Mouse (Mus musculus): ENCODE measurements at regions not wholly inside any gene's neighbourhood (a gene's known extent, or its start where the extent isn't known, plus 50 kb on each side); places are given as distances from the start of the nearest gene placed in this dataset.

DNA sequence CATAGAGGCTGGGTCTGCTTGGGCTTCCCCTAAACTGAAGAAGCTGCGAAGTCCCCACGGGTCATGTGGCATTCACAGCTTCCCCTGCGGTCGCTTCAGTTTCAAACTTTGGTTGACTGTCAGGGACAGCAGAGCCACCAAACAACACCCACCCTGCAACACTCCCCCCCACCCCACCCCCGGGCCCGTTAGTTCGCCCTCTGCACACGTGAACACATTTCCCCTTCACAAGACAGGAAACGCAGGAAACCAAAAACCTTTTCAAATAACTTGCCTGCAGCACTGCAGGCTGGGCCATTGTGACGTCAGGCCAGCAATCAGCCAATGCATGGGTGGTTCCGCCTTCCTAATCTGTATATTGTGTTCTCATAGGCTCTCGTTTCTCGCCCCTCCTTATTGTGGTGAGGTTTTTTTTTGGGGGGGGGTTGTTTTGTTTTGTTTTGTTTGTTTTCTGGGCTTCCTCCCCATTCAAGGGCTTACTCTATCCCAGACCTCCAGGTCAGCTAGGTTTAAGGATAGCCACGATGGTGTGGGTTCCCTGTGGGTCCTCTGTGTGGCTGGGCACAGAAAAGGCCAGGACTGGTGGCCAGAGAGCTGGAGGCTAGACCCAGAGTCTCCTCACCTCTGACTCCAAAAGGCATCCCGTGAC, 82.2 kb upstream of the Med13l start:
- ChIA-PET CTCF (interaction anchor here in 3 of 4 experiments (0.6 to 2.0 kb wide), 3 partner anchors 42 to 637 kb away, joined by 3 to 8 read pairs (median 3); no protein-coding TSS in a partner anchor), POLR2A (interaction anchor here (0.6 to 8.6 kb wide), 31 partner anchors 8 to 110 kb away, joined by 3 to 79 read pairs (median 5); no protein-coding TSS in a partner anchor)

DNA sequence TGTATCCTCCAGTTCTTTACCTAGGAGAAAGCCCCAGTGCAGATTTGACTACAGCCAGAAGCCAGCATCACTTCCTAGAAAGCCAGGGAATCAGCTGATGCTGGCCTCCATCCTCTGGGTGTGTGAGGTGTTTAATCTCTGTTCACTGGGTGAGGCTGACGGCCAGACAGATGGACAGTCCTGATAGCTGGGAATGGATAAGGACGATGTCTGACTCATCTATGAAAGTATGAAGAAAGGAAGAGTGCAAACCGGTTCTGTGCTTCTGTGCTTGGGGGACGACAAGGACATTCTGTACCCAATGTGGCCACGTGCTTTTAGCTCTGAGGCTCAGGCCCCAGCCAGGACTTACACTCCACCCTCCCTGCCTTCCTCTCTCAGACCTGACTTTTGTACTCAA, 80.5 kb upstream of the Med13l start:
- CTCF ChIA-PET = interaction anchor here in 1 of 4 experiments (0.7 kb wide), 1 partner anchor 88 kb away, joined by 3 read pairs; no protein-coding TSS in a partner anchor
- POLR2A ChIA-PET = interaction anchor here in 3 of 4 experiments (0.6 to 8.6 kb wide), 13 partner anchors 10 to 815 kb away, joined by 3 to 79 read pairs (median 10); no protein-coding TSS in a partner anchor

DNA sequence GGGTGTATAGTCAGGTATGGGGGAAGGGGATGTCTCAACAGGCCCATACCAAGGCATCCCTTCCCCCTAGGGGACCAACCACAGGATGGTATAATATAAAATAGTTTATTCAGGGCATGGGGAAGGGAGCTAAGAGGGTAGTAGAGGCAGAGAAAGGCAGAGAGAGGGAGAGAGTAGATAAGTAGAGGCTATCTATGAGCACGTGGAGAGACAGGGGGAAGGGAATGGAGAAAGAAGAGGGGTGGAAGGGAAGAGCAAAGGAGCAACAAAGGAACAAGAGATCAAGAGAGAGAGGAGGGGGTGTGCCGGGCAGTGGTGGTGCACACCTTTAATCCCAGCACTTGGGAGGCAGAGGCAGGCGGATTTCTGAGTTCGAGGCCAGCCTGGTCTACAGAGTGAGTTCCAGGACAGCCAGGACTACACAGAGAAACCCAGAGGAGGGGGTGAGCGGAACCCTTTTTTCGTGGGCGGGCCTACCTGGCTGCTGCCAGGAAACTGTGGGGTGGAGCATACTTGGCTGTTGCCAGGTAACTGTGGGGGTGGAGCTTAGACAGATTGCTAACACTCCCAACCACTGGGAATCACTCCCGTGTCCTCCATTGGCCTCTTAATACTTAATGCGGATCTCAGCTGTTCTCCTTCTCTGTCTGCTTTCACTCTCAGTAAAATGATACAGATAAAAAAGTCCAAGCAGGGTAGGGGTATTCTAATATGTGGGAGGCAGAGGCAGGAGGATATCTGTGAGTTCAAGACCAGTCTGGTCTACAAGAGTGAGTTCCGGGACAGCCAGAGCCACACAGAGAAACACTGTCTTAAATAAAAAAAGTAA, 79.3 kb upstream of the Med13l start:
- POLR2A ChIA-PET = interaction anchor here (0.5 to 8.6 kb wide), 42 partner anchors 8 to 1260 kb away, joined by 3 to 79 read pairs (median 5); no protein-coding TSS in a partner anchor
- CTCF ChIA-PET = interaction anchor here in 2 of 4 experiments (0.7 to 0.9 kb wide), 3 partner anchors 46 to 1665 kb away, joined by 4 to 8 read pairs (median 5); no protein-coding TSS in a partner anchor

DNA sequence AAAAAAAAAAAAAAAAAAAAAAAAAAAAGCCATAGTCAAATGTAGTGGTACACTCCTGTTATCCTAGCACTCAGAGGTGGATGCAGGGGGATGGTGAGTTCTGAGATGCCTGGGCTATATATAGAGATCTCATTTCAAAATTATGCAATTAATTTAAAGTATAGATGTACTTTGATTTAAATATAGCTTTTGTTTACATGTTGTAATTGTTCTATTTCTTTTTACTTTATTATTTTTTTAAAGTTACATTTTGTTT, 78.8 kb upstream of the Med13l start:
- CTCF ChIA-PET = interaction anchor here in 2 of 4 experiments (0.7 to 0.9 kb wide), 3 partner anchors 47 to 1664 kb away, joined by 4 to 8 read pairs (median 5); no protein-coding TSS in a partner anchor
- POLR2A ChIA-PET = interaction anchor here (0.6 to 8.6 kb wide), 28 partner anchors 9 to 1260 kb away, joined by 3 to 79 read pairs (median 5); no protein-coding TSS in a partner anchor

DNA sequence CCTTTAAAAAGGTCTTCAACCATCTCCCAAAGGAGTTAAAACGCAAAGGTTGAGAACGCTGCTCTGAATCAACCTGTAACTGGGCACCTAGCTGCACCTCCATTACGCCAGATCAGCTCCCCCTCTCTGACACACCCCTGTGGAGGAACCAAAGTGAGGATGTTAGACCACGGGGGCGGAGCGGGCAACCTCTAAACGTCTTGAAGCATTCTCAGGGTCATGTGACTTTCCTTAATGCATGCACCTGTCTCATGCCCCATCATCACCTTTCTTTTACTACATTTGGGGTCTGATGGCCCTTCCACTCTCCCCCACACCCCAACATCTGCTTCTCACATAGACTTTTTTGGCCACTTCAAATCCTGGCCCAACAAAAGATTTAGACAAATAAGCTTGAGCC, 77.9 kb upstream of the Med13l start:
- POLR2A ChIA-PET = interaction anchor here in 3 of 4 experiments (0.5 to 8.6 kb wide), 25 partner anchors 9 to 1039 kb away, joined by 3 to 79 read pairs (median 6); no protein-coding TSS in a partner anchor
- CTCF ChIA-PET = interaction anchor here in 1 of 4 experiments (1.0 kb wide), 1 partner anchor 19 kb away, joined by 3 read pairs; no protein-coding TSS in a partner anchor

DNA sequence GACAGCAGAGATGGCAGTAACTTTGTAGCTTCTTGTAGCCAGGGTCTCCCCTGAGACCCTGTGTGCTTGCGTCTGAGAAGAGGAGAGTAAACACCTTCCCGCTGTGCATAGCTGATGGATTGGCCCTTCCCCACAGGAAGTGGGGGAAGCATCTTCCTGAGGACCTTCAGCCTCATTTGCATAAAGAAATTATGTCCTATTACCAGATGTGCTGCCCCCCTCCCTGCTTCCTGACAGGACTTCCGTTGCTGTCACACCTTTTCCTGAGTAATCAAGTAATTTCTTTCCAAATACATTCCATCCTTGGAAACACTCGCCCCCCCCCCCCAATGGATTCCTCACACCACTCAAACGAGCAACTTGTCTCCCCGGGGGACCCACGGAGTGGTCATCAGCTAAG, 77.5 kb upstream of the Med13l start:
- POLR2A ChIA-PET = interaction anchor here (0.5 to 8.6 kb wide), 30 partner anchors 9 to 1716 kb away, joined by 3 to 79 read pairs (median 6); no protein-coding TSS in a partner anchor
- CTCF ChIA-PET = interaction anchor here in 2 of 4 experiments (0.6 to 1.0 kb wide), 2 partner anchors 14 to 19 kb away, joined by 3 to 6 read pairs; no protein-coding TSS in a partner anchor

DNA sequence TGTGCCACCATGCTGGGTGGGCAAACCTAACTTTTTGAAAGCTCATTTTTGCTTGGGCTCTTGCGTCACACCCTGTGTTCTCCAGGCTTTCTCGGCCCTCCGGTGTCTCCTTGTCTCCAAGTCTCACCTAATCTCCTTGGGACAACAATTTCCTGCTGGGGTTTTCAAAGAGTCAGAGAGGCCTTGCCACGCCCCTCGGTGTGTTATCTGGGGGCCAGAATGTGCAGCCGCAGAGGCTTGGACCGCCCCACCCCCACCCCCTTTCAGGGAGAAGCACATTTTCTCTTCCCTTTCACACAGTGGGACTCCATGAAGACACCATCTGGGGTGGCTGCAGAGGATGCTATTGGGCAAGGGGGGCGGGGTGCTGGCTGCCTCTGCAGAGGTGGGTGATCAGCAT, 76.9 kb upstream of the Med13l start:
- ChIA-PET POLR2A (interaction anchor here (0.6 to 8.6 kb wide), 24 partner anchors 9 to 1717 kb away, joined by 3 to 79 read pairs (median 8); no protein-coding TSS in a partner anchor), CTCF (interaction anchor here in 1 of 4 experiments (0.6 kb wide), 1 partner anchor 15 kb away, joined by 6 read pairs; no protein-coding TSS in a partner anchor)

DNA sequence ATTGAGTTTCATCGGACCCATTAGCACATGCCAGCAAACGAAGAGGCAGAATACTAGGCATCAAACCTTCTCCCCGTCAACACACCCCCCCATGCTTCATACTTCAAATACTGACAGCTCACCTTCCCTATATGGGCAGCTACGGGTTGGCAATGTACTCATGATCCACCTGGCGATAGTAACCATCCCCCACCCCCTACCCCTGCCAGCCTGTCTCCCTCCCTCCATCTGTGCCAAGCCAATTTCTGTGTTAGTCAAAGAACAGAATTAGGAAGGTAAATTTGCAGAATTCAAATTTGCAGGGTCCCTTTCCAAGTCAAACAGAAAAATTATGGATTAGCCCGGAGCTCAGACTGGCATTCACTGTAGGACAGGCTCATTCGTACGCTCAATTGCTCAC, 75.3 kb upstream of the Med13l start:
- ChIA-PET POLR2A (interaction anchor here in 3 of 4 experiments (0.8 to 8.6 kb wide), 10 partner anchors 10 to 50 kb away, joined by 3 to 79 read pairs (median 15); no protein-coding TSS in a partner anchor), CTCF (interaction anchor here in 2 of 4 experiments (0.5 to 0.6 kb wide), 2 partner anchors 14 to 1305 kb away, joined by 4 to 6 read pairs; no protein-coding TSS in a partner anchor)

DNA sequence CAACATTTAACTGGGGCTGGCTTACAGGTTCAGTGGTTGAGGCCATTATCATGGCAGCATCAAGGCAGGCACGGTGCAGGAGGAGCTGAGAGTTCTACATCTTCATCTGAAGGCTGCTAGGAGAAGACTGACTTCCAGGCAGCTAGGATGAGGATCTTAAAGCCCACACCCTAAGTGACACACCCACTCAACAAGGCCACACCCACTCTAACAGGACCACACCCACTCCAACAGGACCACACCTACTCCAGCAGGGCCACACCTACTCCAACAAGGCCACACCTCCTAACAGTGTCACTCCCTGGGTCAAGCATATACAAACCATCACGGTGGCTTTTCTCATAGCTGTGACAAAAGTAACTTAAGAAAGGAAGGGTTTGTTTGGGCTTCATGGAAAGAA, 68.0 kb upstream of the Med13l start:
- ChIA-PET CTCF (interaction anchor here in 1 of 4 experiments (0.6 kb wide), 1 partner anchor 34 kb away, joined by 7 read pairs; no protein-coding TSS in a partner anchor), POLR2A (interaction anchor here in 3 of 4 experiments (0.6 to 2.2 kb wide), 22 partner anchors 9 to 981 kb away, joined by 3 to 17 read pairs (median 3); no protein-coding TSS in a partner anchor)

DNA sequence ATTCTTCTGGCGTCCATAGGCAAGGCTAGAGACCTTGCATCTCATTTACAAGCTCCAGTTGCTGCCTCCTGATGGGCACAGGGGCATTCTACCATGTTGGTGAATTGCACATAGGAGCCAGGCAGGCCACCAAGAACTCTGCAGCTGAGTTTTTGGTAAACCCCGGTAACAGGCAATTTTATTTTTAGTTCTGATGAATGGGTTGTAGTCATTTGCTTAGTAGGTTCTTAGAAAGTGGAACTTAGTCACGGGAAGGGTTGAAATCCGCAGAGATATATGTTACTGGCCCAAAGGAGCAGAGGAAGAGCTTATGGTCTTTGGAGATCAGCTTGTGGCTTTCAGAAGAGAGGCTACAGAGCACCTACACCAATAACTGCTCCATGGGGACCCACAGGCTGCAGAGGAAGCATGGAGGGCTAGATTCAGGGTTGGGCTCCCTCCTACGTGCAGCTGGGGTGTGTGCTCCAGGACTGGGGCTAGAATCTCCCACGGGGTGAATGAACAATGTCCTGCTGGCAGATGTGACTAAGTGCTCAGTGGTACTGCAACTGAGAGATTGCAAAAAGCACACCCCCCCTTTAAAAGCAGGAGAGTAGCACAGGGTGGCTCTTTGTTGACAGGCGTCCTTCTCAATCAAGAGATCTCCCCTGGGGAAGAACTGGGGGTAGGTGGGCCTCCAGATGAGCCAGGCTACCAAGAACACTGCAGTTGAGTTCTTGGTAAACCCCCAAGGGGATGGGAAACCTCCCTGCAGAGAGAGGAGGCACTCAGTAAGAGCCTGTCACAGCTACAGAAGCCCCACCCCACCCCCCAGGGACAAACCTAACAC, 65.6 kb upstream of the Med13l start:
- CTCF ChIA-PET = no interaction called here
- POLR2A ChIA-PET = interaction anchor here in 2 of 4 experiments (0.6 to 1.5 kb wide), 6 partner anchors 10 to 60 kb away, joined by 3 to 6 read pairs (median 4); no protein-coding TSS in a partner anchor

DNA sequence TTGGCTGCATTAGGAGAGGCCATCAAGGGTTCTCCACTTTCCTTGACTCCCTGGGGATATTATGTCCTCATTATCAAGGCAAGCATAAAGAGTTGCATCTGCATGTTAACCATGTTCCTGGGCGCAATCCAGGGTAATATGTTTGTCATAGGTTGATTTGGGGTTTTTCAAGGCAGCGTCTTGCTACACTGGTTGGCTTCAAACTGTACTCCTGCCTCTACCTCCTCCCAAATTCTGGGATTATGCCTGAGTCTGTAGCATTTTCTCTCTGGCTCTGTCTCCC, 65.1 kb upstream of the Med13l start:
- ChIA-PET CTCF (no interaction called here), POLR2A (interaction anchor here in 2 of 4 experiments (0.7 to 1.4 kb wide), 4 partner anchors 10 to 61 kb away, joined by 3 to 6 read pairs (median 4); no protein-coding TSS in a partner anchor)

DNA sequence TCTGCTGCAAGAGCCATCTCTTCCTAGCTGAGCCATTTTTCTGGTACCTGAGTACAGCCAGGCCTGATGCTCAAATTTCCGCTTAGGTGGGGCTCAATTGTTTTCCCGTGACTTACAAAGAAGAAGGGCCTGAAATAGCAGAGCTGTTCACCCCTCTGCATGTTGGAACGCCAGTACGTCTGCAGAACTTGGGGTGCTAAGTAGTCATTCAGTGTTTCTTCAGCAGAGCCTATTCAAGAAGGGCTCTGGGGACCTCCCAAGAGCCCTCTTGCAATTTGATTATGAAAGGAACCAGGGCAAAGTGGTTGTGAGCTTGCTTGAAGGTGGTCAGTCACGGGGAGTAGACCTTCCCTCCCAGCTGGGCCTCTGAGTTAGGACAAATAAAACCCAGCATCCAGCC, 58.9 kb upstream of the Med13l start:
- ChIA-PET CTCF (interaction anchor here in 2 of 4 experiments (0.7 to 1.2 kb wide), 4 partner anchors 19 to 232 kb away, joined by 3 to 4 read pairs (median 3); no protein-coding TSS in a partner anchor), POLR2A (interaction anchor here in 3 of 4 experiments (0.6 to 5.9 kb wide), 43 partner anchors 8 to 1105 kb away, joined by 3 to 68 read pairs (median 5); no protein-coding TSS in a partner anchor)

DNA sequence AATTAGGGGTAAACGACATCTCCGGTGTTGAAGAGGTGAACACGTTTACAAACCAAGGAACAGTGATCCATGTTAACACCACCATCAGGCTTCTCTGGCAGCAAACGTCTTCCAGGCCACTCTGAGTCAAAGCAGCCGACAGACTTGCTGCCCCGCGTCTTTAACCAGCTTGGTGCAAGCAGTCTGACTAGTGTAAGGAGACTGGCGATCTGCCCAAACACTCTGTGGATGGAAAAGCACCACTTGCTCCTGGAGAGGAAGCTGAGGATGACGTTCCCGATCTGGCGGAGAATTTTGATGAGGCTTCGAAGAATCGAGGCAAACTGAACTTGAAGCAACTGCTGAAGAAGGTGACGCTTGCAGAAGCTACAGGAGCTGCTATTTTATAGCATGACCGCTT, 57.5 kb upstream of the Med13l start:
- CTCF ChIA-PET = interaction anchor here in 1 of 4 experiments (0.5 kb wide), 1 partner anchor 883 kb away, joined by 3 read pairs; no protein-coding TSS in a partner anchor

DNA sequence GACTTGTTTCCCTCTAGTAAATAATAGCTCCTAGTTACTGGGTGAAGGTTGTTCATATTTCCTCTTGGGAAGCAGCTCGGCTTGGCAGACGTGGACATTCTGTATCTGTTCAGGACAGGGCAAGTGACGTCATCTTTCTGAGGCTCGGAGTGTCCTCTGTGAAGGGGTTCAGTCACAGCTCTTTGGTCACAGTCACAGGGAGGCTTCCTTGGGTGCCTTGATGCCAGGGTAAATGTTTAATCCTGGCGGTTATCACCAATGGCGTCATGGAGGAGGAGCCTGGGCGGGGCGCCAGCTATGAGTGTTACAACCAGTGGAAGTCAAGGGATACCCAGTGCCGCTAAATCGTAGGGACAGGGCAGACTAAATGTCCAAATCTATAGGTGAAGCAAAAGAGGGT, 56.3 kb upstream of the Med13l start:
- ChIA-PET CTCF (interaction anchor here in 1 of 4 experiments (0.6 kb wide), 1 partner anchor 186 kb away, joined by 6 read pairs; no protein-coding TSS in a partner anchor), POLR2A (interaction anchor here in 2 of 4 experiments (0.8 to 5.9 kb wide), 14 partner anchors 9 to 68 kb away, joined by 3 to 68 read pairs (median 4); no protein-coding TSS in a partner anchor)

More for the DNA sequence above, 57.5 kb upstream of the Med13l start:
- POLR2A ChIA-PET = interaction anchor here in 3 of 4 experiments (0.7 to 5.9 kb wide), 12 partner anchors 10 to 67 kb away, joined by 3 to 68 read pairs (median 8); no protein-coding TSS in a partner anchor

DNA sequence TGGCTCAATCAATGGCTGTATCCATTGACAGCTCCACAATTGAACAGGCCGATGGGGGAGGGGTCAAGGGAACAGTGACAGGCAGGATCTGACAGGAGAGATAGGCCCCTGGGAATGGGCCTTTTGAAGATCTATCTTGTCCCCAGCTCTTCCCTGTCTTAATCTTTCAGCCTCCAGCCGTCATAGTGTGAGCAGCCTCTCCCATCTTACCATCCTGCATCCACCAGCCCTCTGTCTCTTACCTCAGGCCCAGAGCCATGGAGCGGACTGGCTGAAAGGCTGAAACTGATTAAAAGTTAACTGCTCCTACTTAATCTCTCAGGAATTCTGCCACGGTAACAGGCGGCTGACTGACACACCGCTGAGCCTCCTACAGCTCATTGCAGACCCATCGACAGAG, 55.6 kb upstream of the Med13l start:
- ChIA-PET CTCF (no interaction called here), POLR2A (interaction anchor here in 2 of 4 experiments (1.1 to 5.9 kb wide), 10 partner anchors 10 to 70 kb away, joined by 3 to 68 read pairs (median 4); no protein-coding TSS in a partner anchor)

DNA sequence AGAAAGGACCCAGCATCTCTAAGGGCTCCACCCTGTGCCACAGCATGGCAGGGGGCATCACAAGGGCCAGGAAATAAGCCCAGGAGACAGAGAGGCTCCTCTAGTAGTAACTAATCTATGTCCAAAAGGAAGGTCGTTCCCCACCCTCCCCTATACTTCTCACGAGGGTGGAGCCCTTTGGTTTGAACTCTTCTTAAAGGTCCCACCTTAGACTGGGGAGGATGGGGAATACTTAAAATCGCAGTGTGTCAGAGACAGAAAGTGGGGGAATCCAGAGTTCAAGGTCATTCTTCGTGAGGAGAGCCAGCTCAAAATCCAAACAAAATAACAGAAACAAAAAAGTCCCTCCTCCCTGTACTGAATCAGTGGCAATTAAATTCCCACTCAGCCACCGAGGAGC, 50.6 kb upstream of the Med13l start:
- CTCF ChIA-PET = interaction anchor here in 1 of 4 experiments (1.1 kb wide), 1 partner anchor 74 kb away, joined by 3 read pairs; no protein-coding TSS in a partner anchor
- POLR2A ChIA-PET = interaction anchor here in 3 of 4 experiments (0.6 to 2.4 kb wide), 19 partner anchors 8 to 157 kb away, joined by 3 to 9 read pairs (median 5); no protein-coding TSS in a partner anchor
